Mouse (Mus musculus): ENCODE measurements around the gene Rnft2.

DNA sequence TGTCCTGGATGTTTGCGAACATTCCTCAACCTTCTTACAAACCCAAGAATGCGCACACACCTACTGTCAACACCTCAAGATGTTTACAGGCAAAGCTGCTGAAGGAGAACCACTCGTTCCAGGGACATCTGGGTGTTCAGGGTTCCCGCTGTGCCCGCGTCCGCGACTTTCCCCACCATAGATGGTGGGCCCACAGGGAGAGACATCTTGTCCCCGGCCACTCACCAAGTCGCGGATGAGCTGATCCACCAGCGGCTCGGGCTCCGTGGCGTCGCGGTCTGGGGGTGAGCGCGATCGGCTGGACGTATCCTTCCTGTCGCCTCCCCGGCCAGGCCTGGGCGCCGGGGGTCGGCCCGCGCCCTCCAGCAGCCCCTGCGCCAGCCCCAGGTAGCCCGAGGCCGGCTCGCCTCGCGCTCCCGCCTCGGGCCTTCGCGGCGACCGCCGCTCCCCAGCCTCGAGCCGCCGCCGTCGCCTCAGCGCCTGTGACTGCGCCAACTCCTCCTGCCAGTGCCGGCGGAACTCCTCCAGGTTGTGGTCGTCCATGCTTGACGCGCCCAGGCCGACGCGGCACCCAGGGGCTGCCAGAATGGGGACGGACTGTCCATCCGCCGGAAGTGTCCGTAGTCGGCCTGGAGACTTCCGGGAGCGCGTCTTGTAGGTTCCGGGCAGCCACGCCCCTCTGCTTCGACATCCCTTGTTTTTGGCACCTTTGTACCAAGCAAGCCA, 89.9 kb downstream of the Rnft2 start, which contains the start of gene Fbxw8:
- TF ChIP-seq CTCF (IDR thresholded peaks at IDR 0.05; ENCODE audit: low read depth, low read length) = no peak
- no peak for TF ChIP-seq POLR2A (IDR thresholded peaks at IDR 0.05; ENCODE audit: borderline replicate concordance, low read depth, low read length)
